Mouse (Mus musculus): ENCODE data around the gene Dner.

DNA sequence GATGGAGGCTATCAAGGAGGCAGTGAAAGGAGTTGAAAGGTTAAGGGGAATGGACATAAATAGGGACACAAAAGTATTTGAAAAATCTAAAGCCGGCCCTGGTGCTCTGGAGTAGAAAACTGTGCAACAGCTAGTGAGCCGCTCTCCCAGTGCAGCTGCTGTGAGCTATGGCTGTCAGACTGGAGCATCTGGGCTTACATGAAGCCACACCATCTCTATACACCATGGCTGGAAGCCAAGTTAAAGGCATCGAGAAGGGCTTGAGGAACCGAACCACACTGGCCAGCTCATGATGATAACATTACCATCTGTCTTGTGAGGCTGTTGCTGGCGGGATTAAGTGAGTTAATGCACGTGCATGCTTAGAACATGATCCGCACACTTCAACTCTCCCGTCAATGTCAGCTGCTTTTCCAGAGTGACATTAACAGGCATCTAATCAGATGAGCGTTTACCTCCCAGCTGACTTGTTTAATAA is 278.2 kb downstream of the Dner start:
- TF ChIP-seq EP300 (IDR thresholded peaks at IDR 0.05; ENCODE audit: insufficient read depth, low read depth, low read length) (no peak), CTCF (IDR thresholded peaks at IDR 0.05) (no peak)
